Mouse (Mus musculus): ENCODE results near the gene Vmn1r172. TPM values are rescaled to one million over a fixed set of nuclear protein-coding genes. Genes with fewer than 3 reads are reported as not detected.
"Not testable (repeated sequence)": the region's sequence is repeated elsewhere in the genome, so short reads cannot be mapped to it uniquely, and the experiment has no call there.

Vmn1r172 gene
- polyA plus RNA-seq (2016; fragmentation: Nextera tagmentation; extraction: Ambion mirVana) = not detected in 2 replicates

GRCm38 (mm10) chr7:23658016-23658415 is at the start of gene Vmn1r172:
Vmn1r172 (plus strand) TSS chr7:23658316.
- ATAC-seq (ENCODE audit: low FRiP score) = no peak
- Histone ChIP-seq H3K4me2 (replicated peaks) (no peak within 1 kb of the TSS), H3K4me1 (no peaks in the 10 kb centered on the region)

GRCm38 (mm10) chr7:23630422-23630821 is 27.7 kb upstream of the Vmn1r172 start, which contains the start of gene Vmn1r171:
Vmn1r171 (plus strand) TSS chr7:23630722.
- H3K27me3 ChIP-seq = no peaks in the 10 kb centered on the region
- H3K36me3 ChIP-seq = no peaks in the 10 kb centered on the region
- H3K4me3 ChIP-seq = no peak within 1 kb of the TSS
- no peak for ATAC-seq (ENCODE audit: low FRiP score)
- H3K4me2 ChIP-seq (replicated peaks) = no peak within 1 kb of the TSS
- H3K4me1 ChIP-seq = no peaks in the 10 kb centered on the region
- no peak within 1 kb of the TSS for H3K9ac ChIP-seq
- H3K27ac ChIP-seq = no peak within 1 kb of the TSS
- peaks cover 20% of the 10 kb centered on the region for H3K9me3 ChIP-seq (replicated peaks)

More at GRCm38 (mm10) chr7:23658016-23658415, at the start of gene Vmn1r172:
- Histone ChIP-seq H3K36me3 (no peaks in the 10 kb centered on the region), H3K27ac (no peak within 1 kb of the TSS), H3K9me3 (replicated peaks) (peaks cover 9% of the 10 kb centered on the region; the same call in 1 of the 2 replicates), H3K9ac (no peak within 1 kb of the TSS), H3K27me3 (no peaks in the 10 kb centered on the region), H3K4me3 (no peak within 1 kb of the TSS)
- WGBS = 66% methylated on average over 2 of the region's 2 CpGs

- H3K27me3 ChIP-seq; H3K9ac ChIP-seq; H3K4me2 ChIP-seq (replicated peaks); H3K9me3 ChIP-seq (replicated peaks); H3K27ac ChIP-seq; ATAC-seq (ENCODE audit: low FRiP score); H3K4me3 ChIP-seq; H3K4me1 ChIP-seq; H3K36me3 ChIP-seq: not testable (repeated sequence)
- WGBS = 64% methylated on average over 1 of the region's 1 CpGs
Measured at GRCm38 (mm10) chr7:23700403-23700802, 42.3 kb downstream of the Vmn1r172 start, which contains the start of gene Vmn1r173. Vmn1r173 (plus strand) TSS chr7:23700703.

Other genes starting within 250 kb of the Vmn1r172 start
- not detected in 2 replicates for gene Vmn1r167, start 151.1 kb upstream of the Vmn1r172 start, polyA plus RNA-seq (2016; fragmentation: Nextera tagmentation; extraction: Ambion mirVana)
- not detected in 2 replicates for gene Vmn1r168, start 118.6 kb upstream of the Vmn1r172 start, polyA plus RNA-seq (2016; fragmentation: Nextera tagmentation; extraction: Ambion mirVana)
- gene Vmn1r169, start 82.8 kb upstream of the Vmn1r172 start, polyA plus RNA-seq (2016; fragmentation: Nextera tagmentation; extraction: Ambion mirVana) = not detected in 2 replicates
- gene Vmn1r170, start 52.1 kb upstream of the Vmn1r172 start, polyA plus RNA-seq (2016; fragmentation: Nextera tagmentation; extraction: Ambion mirVana) = not detected in 2 replicates
- gene Vmn1r171, start 27.6 kb upstream of the Vmn1r172 start, polyA plus RNA-seq (2016; fragmentation: Nextera tagmentation; extraction: Ambion mirVana) = not detected in 2 replicates
- gene Vmn1r173, start 42.4 kb downstream of the Vmn1r172 start, polyA plus RNA-seq (2016; fragmentation: Nextera tagmentation; extraction: Ambion mirVana) = not detected in 2 replicates
- not detected in 2 replicates for gene Vmn1r174, start 94.0 kb downstream of the Vmn1r172 start, polyA plus RNA-seq (2016; fragmentation: Nextera tagmentation; extraction: Ambion mirVana)
- gene Vmn1r175, start 152.3 kb downstream of the Vmn1r172 start, polyA plus RNA-seq (2016; fragmentation: Nextera tagmentation; extraction: Ambion mirVana) = not detected in 2 replicates
- gene Vmn1r176, start 179.1 kb downstream of the Vmn1r172 start, polyA plus RNA-seq (2016; fragmentation: Nextera tagmentation; extraction: Ambion mirVana) = not detected in 2 replicates
- not detected in 2 replicates for gene Vmn1r177, start 208.1 kb downstream of the Vmn1r172 start, polyA plus RNA-seq (2016; fragmentation: Nextera tagmentation; extraction: Ambion mirVana)
- not detected in 2 replicates for gene Vmn1r178, start 233.7 kb downstream of the Vmn1r172 start, polyA plus RNA-seq (2016; fragmentation: Nextera tagmentation; extraction: Ambion mirVana)

Measured in hindbrain, embryonic 12.5 days (tissue).